Mouse (Mus musculus): Measurements from ENCODE around the gene Bdkrb2.

Gene Bdkrb2

DNA sequence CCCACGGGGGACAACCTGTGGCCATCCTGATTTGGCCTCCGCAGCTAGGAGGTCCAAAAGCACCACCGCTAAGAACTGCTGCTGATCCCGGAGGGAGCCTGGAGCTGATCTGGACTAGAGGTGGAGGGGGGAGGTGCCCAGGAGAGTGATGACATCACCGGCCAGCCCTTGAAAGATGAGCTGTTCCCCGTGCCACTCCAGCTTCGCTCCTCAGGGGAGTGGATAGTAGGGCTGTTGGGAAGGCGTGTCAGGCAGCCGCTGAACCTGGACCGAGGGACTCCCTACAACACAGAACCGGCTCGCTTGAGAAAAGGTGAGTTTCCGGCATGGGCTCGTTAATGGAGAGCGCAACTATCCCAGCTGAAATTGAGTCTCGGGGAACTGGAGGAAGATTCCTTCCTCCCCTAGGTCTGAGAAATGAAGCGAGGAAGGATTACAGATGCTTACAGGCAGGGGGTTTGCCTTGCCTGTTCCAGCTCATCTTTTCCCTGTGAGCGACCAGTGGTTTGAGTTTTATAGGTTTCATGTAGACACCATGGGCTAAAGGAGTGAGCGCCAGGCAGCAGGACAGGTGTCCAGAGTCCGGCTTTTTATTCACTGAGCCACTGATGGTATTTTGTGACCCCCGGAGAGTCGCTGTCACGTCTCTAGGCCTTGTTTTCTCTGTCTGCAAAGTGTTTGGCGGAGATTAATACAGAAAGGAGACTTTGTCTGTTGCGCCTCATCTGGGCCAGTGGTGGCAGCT lies at the start of gene Bdkrb2:
Gene Bdkrb2, plus strand, starts transcription at position 291 of the 745 bp plus-strand sequence.
- no peak for DNase-seq

DNA sequence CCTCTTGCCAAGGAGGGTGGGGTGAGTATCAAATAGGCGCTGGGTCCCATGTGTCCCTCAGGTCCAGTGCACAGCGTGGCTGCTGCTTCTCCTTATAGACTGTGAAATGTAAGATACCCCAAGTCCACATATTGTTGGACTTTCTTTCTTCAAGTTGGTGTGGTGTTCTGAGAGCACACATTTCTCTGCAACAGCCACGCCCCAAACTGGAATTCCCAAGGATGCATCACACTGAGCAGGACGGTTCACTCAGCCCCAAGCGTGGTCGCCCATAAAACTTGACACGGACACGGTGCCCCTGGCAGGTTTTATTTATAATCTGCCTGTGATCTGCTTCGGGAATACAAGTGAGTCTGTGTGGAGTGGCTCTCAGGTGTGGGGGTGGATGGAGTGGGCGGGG lies 48.9 kb upstream of the Bdkrb2 start:
- DNase-seq: no peak

DNA sequence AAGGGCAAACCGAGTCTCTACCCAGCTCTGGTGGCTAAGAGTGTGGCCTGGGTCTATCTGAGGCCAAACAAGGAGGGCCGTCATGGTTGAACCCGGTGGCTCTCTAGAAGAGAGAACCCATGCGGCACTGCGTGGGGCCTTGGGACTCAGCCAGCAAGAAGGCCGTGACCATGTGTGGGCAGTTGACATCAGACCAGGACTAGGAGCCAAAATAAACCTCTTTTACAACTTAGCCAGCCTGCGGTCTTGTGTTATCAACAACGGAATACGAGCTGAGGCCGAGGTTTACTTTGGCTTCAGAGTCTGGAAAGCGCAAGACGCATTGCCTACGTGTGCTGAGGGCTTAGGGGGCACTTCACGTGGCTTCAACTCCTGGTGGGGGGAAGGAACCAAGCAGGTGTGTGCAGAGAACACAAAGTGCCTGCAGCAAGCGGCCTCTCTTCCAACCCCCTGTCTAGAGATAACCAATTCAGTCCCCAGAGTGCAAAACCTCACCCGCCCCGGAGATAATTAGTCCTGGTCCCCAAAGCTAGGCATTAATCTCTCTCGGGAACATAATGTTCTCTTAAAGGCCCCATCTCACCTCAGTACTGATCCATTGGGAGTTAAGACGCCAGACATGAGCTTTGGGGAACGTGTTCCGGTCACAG lies 45.9 kb upstream of the Bdkrb2 start:
- DNase-seq: no peak

DNA sequence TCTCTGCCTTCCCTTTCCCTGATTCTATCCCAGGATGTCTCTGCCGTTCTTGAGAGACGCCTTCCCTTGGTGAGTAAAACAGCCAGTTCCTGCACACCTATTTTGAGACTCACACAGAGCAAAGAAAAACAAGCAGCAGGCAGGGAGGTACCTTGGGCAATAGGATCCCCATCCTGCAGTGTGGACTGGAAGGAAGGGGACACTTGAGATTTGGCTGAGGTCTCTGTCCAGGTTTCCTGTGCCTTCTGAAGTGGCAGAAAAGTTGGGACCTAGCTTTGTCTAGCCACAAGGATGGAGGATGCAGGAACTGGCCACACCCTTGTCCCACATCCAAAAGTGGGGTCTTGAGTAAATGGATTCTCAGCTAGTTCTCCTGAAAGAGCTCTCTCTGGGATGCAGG lies 43.2 kb upstream of the Bdkrb2 start:
- DNase-seq: no peak

DNA sequence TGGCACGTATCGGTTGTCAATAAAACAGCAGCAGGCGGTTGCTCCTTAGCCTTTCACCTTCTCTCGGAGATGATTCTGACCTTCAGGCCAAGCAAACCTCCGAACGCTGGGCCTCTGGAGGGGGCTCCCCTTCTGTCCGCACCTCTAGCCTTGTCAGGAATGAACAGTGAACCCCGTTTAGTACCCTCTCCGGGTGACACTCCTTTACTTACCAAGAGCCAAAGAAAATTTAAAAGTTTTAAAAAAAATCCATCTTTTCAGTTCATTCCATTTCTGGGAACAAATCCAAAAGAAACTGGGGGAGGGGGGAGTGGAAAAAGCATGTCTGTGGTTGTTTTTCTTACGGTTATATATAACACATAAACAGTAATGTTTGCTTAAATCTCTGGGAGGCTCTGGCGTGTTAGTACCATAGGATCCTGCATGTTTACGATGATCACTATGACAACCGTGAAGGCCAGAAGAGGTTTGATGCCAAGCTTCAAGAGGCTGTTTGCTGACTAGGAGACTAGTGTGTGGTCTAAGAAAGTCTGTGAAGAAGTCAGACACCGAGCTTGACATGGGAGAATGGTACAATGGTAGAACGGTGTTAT lies 41.8 kb upstream of the Bdkrb2 start:
- no peak for DNase-seq

DNA sequence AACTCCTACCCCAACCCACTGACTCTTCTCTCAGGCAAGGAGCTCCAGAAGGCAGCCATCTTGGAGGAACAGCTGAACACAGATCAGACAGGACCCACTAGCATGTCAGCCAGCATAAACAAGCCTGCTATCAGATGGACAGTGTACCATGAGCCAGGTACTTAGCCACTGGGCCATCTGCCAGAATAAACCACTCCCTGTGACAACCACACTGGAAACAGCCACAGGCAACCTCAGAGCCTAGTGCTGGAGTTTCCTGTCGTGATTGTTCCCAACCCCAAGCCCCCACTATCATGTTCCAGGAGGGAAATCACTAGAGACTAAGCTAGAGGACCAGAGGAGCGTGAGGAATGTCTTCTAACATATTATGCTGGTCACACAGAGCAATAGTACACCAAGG lies 39.3 kb upstream of the Bdkrb2 start:
- DNase-seq: no peak

DNA sequence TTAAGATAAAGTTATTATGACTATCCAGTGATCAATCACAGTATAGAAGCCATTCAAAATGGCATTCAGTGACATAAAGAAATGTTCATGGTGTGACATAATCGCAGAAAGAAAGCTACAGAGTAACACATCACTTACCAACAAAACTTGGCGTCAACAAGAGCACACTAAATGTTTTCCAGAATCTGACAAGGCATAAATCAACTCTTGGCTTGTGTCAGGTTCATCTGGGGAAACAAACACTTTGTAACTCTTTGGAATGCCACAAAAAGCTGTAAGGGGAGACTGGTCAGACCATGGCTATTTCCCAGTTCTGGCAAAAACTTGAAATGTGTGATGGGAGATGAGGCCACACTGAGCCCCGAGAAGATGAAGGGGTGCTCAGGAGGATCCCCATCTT lies 36.8 kb upstream of the Bdkrb2 start:
- no peak for DNase-seq

DNA sequence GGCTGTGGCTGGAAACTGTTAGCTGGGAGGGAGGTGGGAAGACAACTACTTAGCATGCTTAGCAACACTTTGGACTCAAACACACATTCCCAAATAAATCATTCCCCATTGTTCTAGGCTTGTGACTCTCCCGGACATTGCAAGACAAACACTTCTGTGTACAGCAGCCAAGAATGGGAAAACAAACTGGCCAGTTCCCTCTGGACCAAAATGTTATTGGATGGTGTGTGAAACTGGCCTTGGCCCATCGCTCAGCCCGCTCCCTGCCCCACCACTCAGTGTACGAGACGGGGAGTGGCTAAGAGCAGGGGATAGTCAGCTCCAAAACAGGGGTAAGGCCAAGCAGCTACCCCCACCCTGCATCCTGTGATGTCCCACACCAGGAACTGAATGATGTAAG lies 36.2 kb upstream of the Bdkrb2 start:
- DNase-seq: no peak

DNA sequence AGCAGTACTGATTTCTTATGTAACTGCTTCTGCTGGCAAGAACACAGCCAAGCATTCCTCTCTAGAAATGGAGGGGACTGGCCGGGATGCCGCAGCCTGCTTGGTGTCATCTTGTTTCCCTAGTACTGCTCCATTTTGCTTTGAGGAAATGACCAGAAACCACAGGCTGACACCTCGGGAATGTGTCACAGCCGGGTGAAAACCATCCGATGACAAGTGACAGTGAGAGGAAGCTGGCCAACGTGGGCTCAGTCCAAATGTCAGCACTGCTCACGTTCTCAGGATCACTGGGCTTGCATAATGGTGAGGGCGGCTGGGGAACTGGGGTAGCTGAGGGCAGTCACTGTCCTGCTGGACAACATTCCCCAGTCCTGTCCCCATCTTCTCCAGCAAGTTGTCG lies 33.5 kb upstream of the Bdkrb2 start:
- no peak for DNase-seq

DNA sequence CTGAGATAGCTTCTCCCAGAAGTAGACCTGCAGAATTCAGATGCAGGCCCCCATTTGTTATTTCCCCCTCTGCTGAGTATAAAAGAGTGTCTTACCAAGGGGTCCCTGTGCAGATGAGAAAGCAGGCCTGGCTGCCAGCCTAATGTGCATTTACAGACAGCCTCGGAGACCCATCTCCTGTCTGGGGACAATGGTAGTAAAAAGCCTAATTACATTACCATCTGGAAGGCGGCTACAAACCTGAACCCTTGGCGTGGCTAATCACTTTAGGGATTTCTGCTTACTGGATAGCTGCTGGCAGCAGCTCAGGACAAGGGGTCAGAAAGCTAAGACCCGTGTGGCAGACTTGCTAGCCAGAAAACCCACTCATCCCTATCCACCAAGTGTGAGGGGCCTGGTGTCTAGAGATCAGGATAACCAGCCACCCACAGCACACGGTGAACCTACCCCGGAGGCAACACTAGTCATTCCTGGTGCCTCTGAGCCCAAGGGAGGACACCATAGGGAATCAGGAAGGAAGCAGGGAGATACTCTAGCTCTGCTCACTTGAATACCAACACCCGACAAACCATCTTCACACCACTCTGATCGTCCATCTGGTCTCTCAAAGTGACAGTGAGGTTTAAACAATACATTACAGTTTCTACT lies 31.2 kb upstream of the Bdkrb2 start:
- DNase-seq: no peak

DNA sequence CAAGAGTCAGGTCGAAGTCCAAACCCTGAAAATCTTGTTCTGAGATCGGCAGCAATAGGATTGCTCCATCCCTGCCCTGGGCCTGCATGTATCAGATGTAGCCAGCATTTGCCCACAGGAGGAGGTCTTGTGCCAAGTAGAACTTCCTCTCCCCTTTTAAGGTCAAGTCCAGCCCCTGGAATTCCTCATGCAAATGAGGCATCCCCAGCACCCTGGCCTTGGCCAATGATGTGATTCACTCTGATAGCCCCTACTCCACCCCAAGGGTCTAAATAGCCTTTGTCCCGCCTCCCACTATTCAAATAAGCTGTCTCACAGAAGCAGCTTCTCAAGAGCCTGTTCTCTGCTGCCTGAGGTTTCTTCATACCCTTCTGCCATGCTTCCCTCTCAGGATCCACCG lies 28.2 kb upstream of the Bdkrb2 start:
- no peak for DNase-seq

DNA sequence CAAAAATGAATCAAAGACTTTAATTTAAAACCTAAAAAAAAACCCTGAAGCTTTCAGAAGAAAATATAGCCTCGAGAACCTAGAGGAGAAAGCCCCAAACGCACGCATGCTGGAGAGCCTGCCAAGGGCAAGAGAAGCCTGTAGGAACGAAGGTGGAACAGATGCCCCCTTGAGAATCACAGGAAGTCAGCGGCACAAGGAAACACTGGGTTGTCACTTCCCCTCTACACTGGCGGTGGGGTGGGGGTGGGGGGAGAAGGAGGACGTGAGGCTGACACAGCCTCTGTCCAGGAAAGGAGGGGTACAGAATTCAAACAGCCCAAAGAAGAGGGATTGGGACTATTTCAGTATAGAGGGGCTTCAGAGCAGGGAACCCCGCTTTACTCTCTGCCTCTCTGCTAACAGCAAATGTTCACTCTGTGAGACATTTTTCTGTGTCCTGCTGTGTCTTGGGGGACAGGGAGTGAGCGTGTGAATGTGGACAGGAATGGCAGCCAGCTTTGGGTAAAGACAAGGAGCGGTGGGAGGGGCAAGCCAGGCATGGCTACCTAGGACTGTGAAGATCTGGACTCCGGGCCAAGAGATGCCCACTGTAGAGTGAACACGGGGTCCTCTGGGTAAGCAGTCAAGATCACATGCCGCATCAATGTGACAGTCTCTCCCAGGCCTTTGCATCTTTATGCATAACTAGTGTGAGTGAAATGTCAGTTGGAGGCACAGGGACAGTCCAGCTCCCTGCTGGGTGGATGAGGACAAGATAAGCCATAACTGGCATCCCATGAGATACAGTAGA lies 26.9 kb upstream of the Bdkrb2 start:
- DNase-seq: no peak

DNA sequence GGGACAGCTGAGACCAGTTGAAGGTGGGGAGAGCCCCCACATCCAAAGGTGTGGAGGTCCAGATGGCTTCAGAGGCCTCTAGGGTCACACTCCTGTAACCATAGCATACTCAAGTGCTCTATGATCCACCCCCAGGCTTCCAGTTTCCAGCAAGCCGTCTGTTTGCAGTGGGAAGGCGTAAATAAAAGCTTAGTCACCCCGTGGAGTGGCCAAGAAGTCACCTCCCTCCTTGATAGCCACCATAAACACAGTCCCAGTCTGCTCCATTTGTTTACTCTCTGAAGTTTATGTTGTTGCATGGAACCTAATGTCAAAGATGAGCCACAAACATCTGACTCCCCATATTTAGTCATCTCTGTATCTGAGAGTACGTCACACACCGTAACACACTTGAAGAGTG lies 25.9 kb upstream of the Bdkrb2 start:
- no peak for DNase-seq

DNA sequence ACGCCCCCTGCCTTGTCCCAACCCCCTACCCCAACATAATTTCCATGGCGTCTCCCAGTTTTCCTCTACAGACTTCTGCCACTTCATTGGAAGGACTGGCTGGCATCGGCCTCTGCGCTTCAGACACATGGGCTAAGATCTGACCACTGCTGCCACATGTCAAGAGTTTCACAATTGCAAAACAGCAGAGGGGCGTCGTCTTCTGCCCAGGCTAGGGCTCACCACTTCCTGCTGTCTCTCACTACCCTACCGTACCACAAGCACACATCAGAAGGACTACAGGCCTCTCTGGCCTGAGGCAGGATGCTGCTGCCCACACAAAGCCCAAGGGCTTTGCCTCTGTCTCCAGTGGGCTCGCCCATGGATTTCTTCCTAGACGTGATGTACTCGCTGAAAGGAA lies 23.4 kb upstream of the Bdkrb2 start:
- DNase-seq: no peak

DNA sequence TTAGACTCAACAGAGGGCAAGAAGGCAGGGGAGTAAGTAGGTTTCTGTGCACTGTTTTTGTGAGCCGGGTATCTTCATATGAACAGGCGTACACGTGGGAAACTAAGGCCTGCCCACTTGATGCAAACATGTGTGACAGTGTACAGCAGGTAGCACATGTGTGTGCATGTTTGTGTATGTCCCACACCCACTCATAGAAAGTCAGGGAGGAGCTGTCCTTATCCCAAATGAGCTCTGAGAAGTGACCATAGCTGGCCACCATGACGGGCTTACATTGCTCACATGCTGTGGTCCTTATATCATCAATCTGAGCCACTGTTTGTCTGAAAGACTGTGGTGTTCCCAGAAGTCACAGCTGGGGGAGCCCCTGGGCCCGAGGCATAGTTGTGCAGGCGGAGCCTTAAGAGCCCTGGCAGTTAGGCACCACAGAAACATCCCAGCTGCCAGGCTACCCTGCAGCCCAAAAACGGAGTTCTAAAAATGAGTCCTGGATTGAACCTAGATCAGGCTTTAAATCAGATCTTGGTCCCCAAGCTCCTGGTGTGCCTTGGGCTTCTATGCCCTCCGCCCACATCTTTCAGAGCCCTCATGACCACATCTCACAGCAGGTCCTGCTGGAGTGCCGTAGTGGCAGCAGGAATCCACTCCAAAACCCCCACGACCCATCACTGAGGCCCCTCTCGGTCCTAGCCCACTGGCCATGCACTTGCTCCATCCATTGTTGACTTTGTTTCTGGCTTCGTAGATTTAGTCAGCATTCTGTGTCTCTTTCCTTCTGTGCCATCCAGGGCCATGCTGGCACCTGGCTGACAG lies 21.2 kb upstream of the Bdkrb2 start:
- DNase-seq: no peak

DNA sequence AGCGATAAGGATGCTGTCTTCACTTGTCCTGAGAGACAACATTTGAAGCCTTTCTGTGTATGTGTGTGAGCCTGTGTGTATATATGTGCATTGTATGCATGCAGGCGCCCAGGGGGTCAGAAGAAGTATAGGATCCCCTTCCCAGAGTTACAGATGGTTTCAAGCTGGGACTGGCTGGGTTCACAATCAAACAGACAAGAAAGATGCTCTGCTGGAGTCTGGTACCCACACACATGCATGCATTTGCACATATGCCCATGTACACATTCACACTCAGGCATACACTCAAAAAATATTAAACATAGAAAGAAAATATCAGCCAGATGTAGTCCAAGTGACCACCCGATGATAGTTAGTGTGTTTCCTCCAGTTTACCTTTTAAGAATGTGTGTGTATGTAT lies 20.5 kb upstream of the Bdkrb2 start:
- no peak for DNase-seq

DNA sequence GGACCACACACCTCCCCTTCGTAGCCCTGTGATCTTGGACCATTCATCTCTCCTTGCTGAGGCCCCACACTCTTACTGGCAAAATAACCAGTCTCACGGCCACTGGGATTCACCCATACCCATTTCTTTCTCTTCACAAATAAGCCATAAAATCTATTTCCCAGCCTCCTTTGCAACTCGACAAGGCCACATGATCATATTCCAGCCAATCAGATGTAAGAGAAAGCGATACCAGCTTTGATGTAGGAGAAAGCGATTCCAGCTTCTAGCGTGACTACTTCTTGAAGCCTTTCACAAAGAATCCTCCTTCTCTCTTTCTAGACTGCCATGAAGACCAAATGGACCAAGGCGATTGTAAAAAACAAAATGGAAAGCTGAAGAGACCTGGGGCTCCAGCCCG lies 19.9 kb upstream of the Bdkrb2 start:
- no peak for DNase-seq

DNA sequence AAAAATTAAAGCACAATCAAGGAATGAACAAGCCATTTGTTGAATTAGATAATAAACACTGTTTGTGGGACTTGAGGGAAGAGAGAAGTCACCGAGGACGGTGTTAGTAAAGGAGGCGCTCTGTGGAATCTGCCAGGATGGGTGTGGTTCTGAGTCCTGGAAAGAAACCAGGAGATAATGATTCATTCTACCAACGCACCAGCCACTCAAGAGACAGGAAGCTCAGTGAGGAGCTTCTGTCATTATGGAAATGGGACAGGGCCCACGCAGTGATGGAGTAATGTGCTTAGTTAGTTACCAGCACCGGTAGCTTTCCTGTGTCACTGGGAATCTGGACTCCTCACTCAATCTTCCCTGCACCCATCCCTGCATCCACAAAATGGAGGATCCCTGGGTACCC lies 19.3 kb upstream of the Bdkrb2 start:
- DNase-seq: no peak

DNA sequence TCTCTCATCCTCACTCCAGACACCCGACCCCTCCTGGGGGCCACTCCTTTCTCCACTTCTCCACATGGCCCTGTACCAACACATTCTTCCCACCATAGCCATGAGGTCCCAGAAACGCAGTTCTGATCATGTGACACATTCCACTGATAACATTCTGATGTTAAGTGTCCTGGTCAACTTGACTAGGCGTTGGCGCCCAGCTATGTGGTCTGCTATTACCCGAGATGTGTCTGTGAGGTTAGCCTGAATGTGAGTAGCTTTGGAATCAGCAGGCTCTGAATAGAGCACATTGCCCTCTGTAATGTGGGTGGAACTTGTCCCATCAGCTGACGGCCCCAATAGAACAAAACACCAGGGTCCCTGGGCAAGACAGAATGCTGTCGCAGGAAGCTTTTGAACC lies 18.2 kb upstream of the Bdkrb2 start:
- DNase-seq: no peak

DNA sequence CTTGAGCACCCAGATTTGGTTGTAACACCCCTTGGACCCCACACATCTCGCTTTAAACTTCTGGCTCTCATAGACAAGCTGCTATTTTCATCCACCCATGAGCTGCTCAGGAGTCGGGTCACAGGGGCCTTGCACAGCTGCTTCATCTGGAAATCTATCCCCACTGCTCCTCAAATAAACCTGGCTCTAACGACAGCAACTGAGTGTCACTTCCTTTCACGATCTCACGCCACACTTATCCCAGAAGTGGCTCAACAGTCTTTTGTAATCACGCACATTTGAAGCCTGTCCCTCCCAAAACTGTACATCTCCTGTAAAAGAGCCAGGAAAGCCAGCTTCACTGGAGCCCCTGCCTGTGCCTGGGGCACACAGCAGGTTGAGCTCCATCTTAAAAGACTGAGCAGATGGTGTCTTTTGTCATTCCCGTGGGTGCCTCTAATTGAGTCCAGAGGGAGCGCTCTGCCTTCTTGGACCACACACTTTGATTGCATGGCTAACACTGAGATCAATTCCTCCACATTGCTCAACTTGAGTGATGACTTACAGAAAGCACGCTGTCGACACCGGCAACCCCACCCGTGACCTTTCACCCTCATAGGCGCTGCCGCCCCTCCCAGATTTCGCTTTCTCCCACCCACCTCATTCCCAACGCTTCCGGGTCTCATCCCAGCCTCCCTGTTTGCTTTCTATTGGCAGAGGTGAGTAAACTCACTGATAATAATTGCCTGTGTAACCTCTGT lies 17.2 kb upstream of the Bdkrb2 start:
- DNase-seq: no peak

DNA sequence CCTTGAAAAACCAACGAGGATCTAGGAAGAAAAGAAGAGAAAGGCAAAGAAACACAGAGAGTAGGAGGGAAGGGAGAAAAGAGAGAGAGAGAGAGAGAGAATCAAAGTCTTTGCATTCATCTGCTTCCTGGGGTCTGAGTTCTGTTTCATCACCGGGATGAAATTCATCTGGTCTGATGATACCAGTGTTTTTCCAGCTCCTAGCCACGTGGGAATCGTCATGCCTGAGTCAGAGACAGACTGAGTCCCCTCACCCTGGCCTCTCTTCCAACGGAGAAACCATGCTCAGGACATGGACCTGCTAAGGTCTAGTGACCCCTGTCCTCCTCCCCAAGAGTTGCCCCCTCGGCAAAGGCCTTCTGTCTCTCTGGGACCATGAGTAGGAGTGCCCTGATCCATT lies 16.5 kb upstream of the Bdkrb2 start:
- no peak for DNase-seq

DNA sequence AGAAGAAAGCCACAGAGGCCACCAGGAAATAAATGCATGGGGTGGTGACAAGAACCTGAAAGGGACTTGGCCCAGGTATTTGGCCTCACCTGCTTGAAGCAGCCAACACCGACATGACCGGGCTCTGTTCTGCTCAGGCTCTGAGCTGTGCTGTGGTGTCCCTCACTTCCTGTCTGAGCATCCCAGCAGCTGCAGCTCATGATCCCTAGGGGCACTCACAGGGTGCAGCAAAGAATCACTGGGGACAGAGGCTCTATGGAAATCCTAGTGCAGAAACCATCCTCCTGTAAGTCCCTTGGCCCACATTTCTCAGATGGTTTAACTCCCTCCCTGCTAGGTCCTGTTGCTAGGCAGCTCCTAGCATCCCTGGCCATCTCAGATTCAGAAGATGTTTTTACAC lies 15.9 kb upstream of the Bdkrb2 start:
- DNase-seq: no peak
